Mouse (Mus musculus): ENCODE data around the gene Samhd1. TPM values are rescaled to one million over a fixed set of nuclear protein-coding genes. Genes with fewer than 3 reads are reported as not detected.

Gene Samhd1
- polyA plus RNA-seq, 1 experiment from 2014 or later, result 32.7 TPM

DNA sequence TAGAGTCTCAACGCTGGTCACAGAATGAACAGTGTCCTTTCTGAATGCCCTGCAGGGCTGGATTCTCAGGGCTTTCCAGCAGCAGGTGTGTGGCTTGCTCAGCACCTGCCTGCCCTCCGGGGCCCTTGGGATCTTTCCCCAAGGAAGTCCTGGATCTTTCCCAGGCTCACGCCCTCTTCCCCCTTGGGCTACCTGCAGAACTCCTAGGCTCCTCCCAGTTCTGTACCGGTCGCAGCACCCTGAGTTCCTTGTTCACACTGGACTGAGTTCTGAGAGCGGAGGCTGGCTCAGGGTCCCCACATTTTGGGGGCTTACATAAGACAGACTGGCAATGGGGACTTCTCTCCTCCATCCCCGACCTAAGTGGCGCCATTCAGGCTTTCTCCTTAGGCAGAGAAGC lies 75.9 kb downstream of the Samhd1 start:
- Histone ChIP-seq H3K4me1 (ENCODE audit: control insufficient read depth, insufficient read depth, low read length) (peaks cover 20% of the 10 kb centered on the region), H3K27me3 (ENCODE audit: control insufficient read depth, insufficient read depth, low read length) (no peaks in the 10 kb centered on the region), H3K36me3 (ENCODE audit: control insufficient read depth, insufficient read depth, low read length) (peaks cover 32% of the 10 kb centered on the region), H3K4me2 (replicated peaks; ENCODE audit: low read depth, low read length) (peak overlapping the region; percentile 31), H3K9me3 (ENCODE audit: control insufficient read depth, low read length) (no peaks in the 10 kb centered on the region), H3K9ac (ENCODE audit: low read depth, low read length) (peak overlapping the region; percentile 28; the same call in 1 of the 2 replicates), H3K27ac (ENCODE audit: low read depth, low read length) (peak overlapping the region; percentile 85), H3K4me3 (ENCODE audit: low read length) (no peak overlapping the region)
- 0 out of 2 replicates have a peak, but pooled peaks have one; percentile 13 for ATAC-seq (ENCODE audit: low FRiP score, low TSS enrichment)
- WGBS, result 53% methylated on average over 8 of the region's 8 CpGs

DNA sequence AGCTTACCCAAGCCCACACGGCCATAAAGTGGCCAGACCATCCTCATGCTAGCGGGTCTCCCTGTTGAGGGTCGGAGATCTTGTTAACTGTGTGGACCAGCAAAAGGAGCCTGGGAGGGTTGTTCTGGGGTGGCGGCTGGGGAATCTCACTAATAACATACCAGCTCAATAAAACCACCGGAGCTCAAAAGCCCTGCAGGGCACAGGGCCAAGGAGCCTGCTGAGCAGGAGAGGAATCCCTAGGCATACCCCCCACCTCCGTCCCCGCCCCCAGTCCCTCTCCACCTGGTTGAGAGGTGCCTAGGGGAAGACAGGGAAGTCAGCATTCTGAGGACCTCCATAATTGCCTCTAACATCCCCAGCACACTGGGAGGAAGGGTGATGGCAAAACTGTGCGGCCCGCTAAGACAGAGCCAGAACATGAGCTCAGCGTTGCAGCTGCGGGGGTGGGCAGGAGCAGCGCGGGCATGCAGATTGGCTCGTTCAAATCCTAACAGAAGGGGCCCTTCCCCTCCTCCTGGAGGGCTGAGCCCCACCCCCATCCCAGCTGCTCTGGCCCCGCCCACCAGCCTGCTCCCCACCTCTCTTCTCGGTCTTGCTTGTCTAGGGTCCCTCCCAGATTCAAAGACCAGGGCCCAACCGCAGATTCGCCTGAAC lies 76.6 kb downstream of the Samhd1 start:
- ATAC-seq (ENCODE audit: low FRiP score, low TSS enrichment), result peak; percentile 87
- H3K9me3 ChIP-seq (ENCODE audit: control insufficient read depth, low read length), result no peaks in the 10 kb centered on the region

DNA sequence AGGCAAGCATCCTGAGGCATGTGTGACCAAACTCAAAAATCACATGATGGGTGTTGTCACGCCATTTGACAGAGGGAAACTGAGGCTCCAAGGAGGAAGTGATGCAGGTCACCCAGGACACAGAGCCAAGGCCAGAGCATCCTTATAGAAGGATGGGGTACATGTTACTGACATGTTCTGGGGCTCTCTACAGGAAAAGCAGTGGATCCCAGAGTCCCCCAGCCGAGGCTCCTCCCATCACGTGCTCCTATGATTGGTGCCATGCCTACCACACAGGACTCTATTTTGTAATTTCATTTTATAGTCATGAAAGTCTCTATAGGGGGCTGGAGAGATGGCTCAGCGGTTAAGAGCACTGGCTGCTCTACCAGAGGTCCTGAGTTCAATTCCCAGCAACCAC lies 77.3 kb downstream of the Samhd1 start:
- Histone ChIP-seq H3K4me2 (replicated peaks; ENCODE audit: low read depth, low read length) (no peak overlapping the region), H3K4me3 (ENCODE audit: low read length) (no peak overlapping the region), H3K9ac (ENCODE audit: low read depth, low read length) (no peak overlapping the region), H3K36me3 (ENCODE audit: control insufficient read depth, insufficient read depth, low read length) (peaks cover 40% of the 10 kb centered on the region), H3K27ac (ENCODE audit: low read depth, low read length) (peak overlapping the region; percentile 55; the same call in 1 of the 2 replicates), H3K27me3 (ENCODE audit: control insufficient read depth, insufficient read depth, low read length) (no peaks in the 10 kb centered on the region), H3K9me3 (ENCODE audit: control insufficient read depth, low read length) (no peaks in the 10 kb centered on the region), H3K4me1 (ENCODE audit: control insufficient read depth, insufficient read depth, low read length) (peaks cover 17% of the 10 kb centered on the region)
- 79% methylated on average over 4 of the region's 4 CpGs for WGBS
- no peak for ATAC-seq (ENCODE audit: low FRiP score, low TSS enrichment)

More for the DNA sequence above, 76.6 kb downstream of the Samhd1 start:
- Histone ChIP-seq H3K4me1 (ENCODE audit: control insufficient read depth, insufficient read depth, low read length) (peaks cover 17% of the 10 kb centered on the region), H3K9ac (ENCODE audit: low read depth, low read length) (peak overlapping the region; percentile 45; the same call in 1 of the 2 replicates), H3K36me3 (ENCODE audit: control insufficient read depth, insufficient read depth, low read length) (peaks cover 33% of the 10 kb centered on the region), H3K27me3 (ENCODE audit: control insufficient read depth, insufficient read depth, low read length) (no peaks in the 10 kb centered on the region), H3K4me3 (ENCODE audit: low read length) (no peak overlapping the region), H3K27ac (ENCODE audit: low read depth, low read length) (peak overlapping the region; percentile 85), H3K4me2 (replicated peaks; ENCODE audit: low read depth, low read length) (peak overlapping the region; percentile 31)
- WGBS, result 10% methylated on average over 18 of the region's 18 CpGs

DNA sequence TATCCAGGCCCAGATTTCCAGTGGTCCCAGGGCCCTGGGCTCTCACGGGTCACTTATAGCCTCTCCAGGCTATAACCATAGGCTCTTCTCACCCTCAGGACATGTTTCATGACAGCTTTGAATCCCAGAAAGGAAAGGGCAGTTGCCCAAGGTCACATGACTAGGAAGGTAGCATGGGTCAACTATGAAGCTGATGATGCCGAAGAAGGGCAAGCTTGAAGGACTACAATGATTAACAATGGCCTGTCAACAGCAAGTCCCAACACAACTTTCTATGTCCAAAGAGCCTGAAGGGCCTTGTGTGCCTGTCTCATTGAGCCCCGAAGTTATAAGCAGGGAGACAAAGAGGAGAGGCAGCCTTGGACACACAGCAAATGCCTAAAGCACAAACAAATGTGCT lies 77.9 kb downstream of the Samhd1 start:
- WGBS, result 89% methylated on average over 3 of the region's 3 CpGs
- no peaks in the 10 kb centered on the region for H3K27me3 ChIP-seq (ENCODE audit: control insufficient read depth, insufficient read depth, low read length)
- H3K9me3 ChIP-seq (ENCODE audit: control insufficient read depth, low read length), result no peaks in the 10 kb centered on the region
- no peak for ATAC-seq (ENCODE audit: low FRiP score, low TSS enrichment)
- peak overlapping the region; percentile 55; the same call in 1 of the 2 replicates for H3K27ac ChIP-seq (ENCODE audit: low read depth, low read length)
- no peak overlapping the region for H3K4me3 ChIP-seq (ENCODE audit: low read length)
- peaks cover 17% of the 10 kb centered on the region for H3K4me1 ChIP-seq (ENCODE audit: control insufficient read depth, insufficient read depth, low read length)
- no peak overlapping the region for H3K9ac ChIP-seq (ENCODE audit: low read depth, low read length)
- H3K4me2 ChIP-seq (replicated peaks; ENCODE audit: low read depth, low read length), result no peak overlapping the region
- peaks cover 45% of the 10 kb centered on the region for H3K36me3 ChIP-seq (ENCODE audit: control insufficient read depth, insufficient read depth, low read length)

DNA sequence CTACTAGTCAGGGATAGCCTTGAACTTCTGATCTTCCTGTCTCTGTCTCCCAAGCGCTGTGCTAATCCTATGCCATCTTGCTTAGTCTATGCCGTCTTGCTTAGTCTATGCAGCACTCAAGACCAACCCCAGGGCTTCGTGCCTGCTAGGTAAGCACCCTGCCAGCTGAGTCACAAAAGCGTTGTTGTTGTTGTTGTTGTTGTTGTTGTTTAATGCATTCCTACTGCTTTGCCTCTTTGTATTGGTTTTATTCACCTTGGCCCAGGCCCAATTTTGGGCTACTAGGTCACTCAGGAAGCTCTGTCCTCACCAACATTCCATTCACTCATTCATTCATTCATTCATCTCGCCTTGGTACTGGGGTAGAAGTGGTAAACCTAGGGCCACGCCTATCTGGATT lies 79.3 kb downstream of the Samhd1 start:
- ATAC-seq (ENCODE audit: low FRiP score, low TSS enrichment), result no peak
- H3K36me3 ChIP-seq (ENCODE audit: control insufficient read depth, insufficient read depth, low read length), result peaks cover 55% of the 10 kb centered on the region

GRCm38 (mm10) chr2:157054816-157055215 lies 80.2 kb downstream of the Samhd1 start:
- 0 out of 2 replicates have a peak overlapping the region, but pooled peaks have one; percentile 21 for H3K27ac ChIP-seq (ENCODE audit: low read depth, low read length)
- no peak for ATAC-seq (ENCODE audit: low FRiP score, low TSS enrichment)
- no peak overlapping the region for H3K4me3 ChIP-seq (ENCODE audit: low read length)
- no peaks in the 10 kb centered on the region for H3K9me3 ChIP-seq (ENCODE audit: control insufficient read depth, low read length)
- 74% methylated on average over 5 of the region's 5 CpGs for WGBS
- H3K36me3 ChIP-seq (ENCODE audit: control insufficient read depth, insufficient read depth, low read length), result peaks cover 57% of the 10 kb centered on the region
- no peak overlapping the region for H3K9ac ChIP-seq (ENCODE audit: low read depth, low read length)
- H3K4me1 ChIP-seq (ENCODE audit: control insufficient read depth, insufficient read depth, low read length), result peaks cover 17% of the 10 kb centered on the region
- no peak overlapping the region for H3K4me2 ChIP-seq (replicated peaks; ENCODE audit: low read depth, low read length)
- no peaks in the 10 kb centered on the region for H3K27me3 ChIP-seq (ENCODE audit: control insufficient read depth, insufficient read depth, low read length)

More for the DNA sequence above, 79.3 kb downstream of the Samhd1 start:
- H3K27me3 ChIP-seq (ENCODE audit: control insufficient read depth, insufficient read depth, low read length), result no peaks in the 10 kb centered on the region
- no peaks in the 10 kb centered on the region for H3K9me3 ChIP-seq (ENCODE audit: control insufficient read depth, low read length)
- no peak overlapping the region for H3K9ac ChIP-seq (ENCODE audit: low read depth, low read length)
- H3K4me3 ChIP-seq (ENCODE audit: low read length), result no peak overlapping the region
- 90% methylated on average over 6 of the region's 6 CpGs for WGBS
- peaks cover 17% of the 10 kb centered on the region for H3K4me1 ChIP-seq (ENCODE audit: control insufficient read depth, insufficient read depth, low read length)
- H3K4me2 ChIP-seq (replicated peaks; ENCODE audit: low read depth, low read length), result no peak overlapping the region
- no peak overlapping the region for H3K27ac ChIP-seq (ENCODE audit: low read depth, low read length)

- Histone ChIP-seq H3K27me3 (ENCODE audit: control insufficient read depth, insufficient read depth, low read length) (no peaks in the 10 kb centered on the region), H3K9me3 (ENCODE audit: control insufficient read depth, low read length) (no peaks in the 10 kb centered on the region), H3K36me3 (ENCODE audit: control insufficient read depth, insufficient read depth, low read length) (peaks cover 57% of the 10 kb centered on the region), H3K4me3 (ENCODE audit: low read length) (no peak overlapping the region), H3K9ac (ENCODE audit: low read depth, low read length) (no peak overlapping the region), H3K27ac (ENCODE audit: low read depth, low read length) (no peak overlapping the region), H3K4me1 (ENCODE audit: control insufficient read depth, insufficient read depth, low read length) (peaks cover 12% of the 10 kb centered on the region), H3K4me2 (replicated peaks; ENCODE audit: low read depth, low read length) (no peak overlapping the region)
- ATAC-seq (ENCODE audit: low FRiP score, low TSS enrichment), result no peak
- WGBS, result 79% methylated on average over 8 of the region's 8 CpGs
Observed at GRCm38 (mm10) chr2:157054297-157054696, 80.8 kb downstream of the Samhd1 start.

GRCm38 (mm10) chr2:157053787-157054186 lies 81.3 kb downstream of the Samhd1 start:
- WGBS, result 82% methylated on average over 4 of the region's 4 CpGs
- no peak for ATAC-seq (ENCODE audit: low FRiP score, low TSS enrichment)
- H3K4me1 ChIP-seq (ENCODE audit: control insufficient read depth, insufficient read depth, low read length), result peaks cover 7% of the 10 kb centered on the region
- no peak overlapping the region for H3K4me2 ChIP-seq (replicated peaks; ENCODE audit: low read depth, low read length)
- no peaks in the 10 kb centered on the region for H3K27me3 ChIP-seq (ENCODE audit: control insufficient read depth, insufficient read depth, low read length)
- H3K27ac ChIP-seq (ENCODE audit: low read depth, low read length), result no peak overlapping the region
- H3K9ac ChIP-seq (ENCODE audit: low read depth, low read length), result no peak overlapping the region
- peaks cover 60% of the 10 kb centered on the region for H3K36me3 ChIP-seq (ENCODE audit: control insufficient read depth, insufficient read depth, low read length)
- no peak overlapping the region for H3K4me3 ChIP-seq (ENCODE audit: low read length)
- H3K9me3 ChIP-seq (ENCODE audit: control insufficient read depth, low read length), result no peaks in the 10 kb centered on the region

DNA sequence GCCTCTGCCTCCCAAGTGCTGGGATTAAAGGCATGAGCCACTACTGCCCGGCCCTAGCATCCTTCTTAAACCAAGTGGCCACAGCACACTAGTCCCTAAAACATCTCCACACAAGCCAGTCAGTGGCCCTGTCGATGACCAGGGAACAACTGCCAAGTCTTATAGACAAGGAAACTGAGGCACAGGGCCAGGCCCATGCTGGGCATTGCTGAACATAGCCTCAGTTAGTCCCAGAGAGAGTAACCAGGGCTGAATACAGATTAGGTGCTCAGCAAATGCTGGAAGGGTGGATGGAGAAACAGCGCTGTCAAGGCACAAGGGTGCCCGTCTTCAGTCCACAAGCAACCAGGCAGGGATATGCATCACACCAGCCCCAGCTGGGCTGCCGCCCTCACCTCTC lies 81.9 kb downstream of the Samhd1 start:
- Histone ChIP-seq H3K9me3 (ENCODE audit: control insufficient read depth, low read length) (no peaks in the 10 kb centered on the region), H3K4me1 (ENCODE audit: control insufficient read depth, insufficient read depth, low read length) (0 out of 2 replicates have a peak, but pooled peaks cover under 1% of the 10 kb centered on the region), H3K4me2 (replicated peaks; ENCODE audit: low read depth, low read length) (no peak overlapping the region), H3K9ac (ENCODE audit: low read depth, low read length) (no peak overlapping the region), H3K27ac (ENCODE audit: low read depth, low read length) (no peak overlapping the region), H3K27me3 (ENCODE audit: control insufficient read depth, insufficient read depth, low read length) (no peaks in the 10 kb centered on the region), H3K4me3 (ENCODE audit: low read length) (no peak overlapping the region), H3K36me3 (ENCODE audit: control insufficient read depth, insufficient read depth, low read length) (peaks cover 66% of the 10 kb centered on the region)
- WGBS, result 95% methylated on average over 5 of the region's 5 CpGs
- ATAC-seq (ENCODE audit: low FRiP score, low TSS enrichment), result no peak

Measured in kidney, embryonic 14.5 days (tissue).